Mouse (Mus musculus) embryonic facial prominence, embryonic 11.5 days (tissue): Measurements from ENCODE around the gene Vps51. TPM values are rescaled to one million over a fixed set of nuclear protein-coding genes. Genes with fewer than 3 reads are reported as not detected.

Experiments
- ATAC-seq: fragments of 200-750 bp; cut with Nextera tagmentation; replicated peaks from 2 replicates; pipeline ENCODE4 v1.8.0; 2017; ENCODE audit warnings: low read depth; ENCODE audit not compliant: insufficient number of reproducible peaks, low FRiP score, low TSS enrichment
- DNase-seq: peaks from one replicate; pipeline ENCODE4 v3.0.0-alpha.2; 2015; ENCODE audit warnings: low spot score
- H3K27ac ChIP-seq: fragments of 300-500 bp; sonication (generic); replicated peaks from 2 replicates; pipeline ENCODE4 v1.5.1; 2014; ENCODE audit warnings: mild to moderate bottlenecking, low read depth, low read length, control low read depth
- H3K27me3 ChIP-seq: fragments of 300-500 bp; sonication (generic); 2 replicates; pipeline ENCODE4 v1.6.1; 2014; ENCODE audit warnings: mild to moderate bottlenecking, low read length, moderate library complexity, mixed read lengths; ENCODE audit not compliant: control insufficient read depth, insufficient read depth
- H3K36me3 ChIP-seq: fragments of 300-500 bp; sonication (generic); replicated peaks from 2 replicates; pipeline ENCODE4 v1.6.1; 2014; ENCODE audit warnings: low read depth, mild to moderate bottlenecking, low read length, moderate library complexity, mixed read lengths; ENCODE audit not compliant: control insufficient read depth, insufficient read depth
- H3K4me1 ChIP-seq: fragments of 300-500 bp; sonication (generic); 2 replicates; pipeline ENCODE4 v1.6.1; 2014; ENCODE audit warnings: low read length, mixed read lengths; ENCODE audit not compliant: control insufficient read depth, insufficient read depth
- H3K4me2 ChIP-seq: fragments of 300-500 bp; sonication (generic); 2 replicates; pipeline ENCODE4 v1.6.1; 2014; ENCODE audit warnings: low read depth, mild to moderate bottlenecking, control low read depth, low read length, moderate library complexity
- H3K4me3 ChIP-seq: fragments of 300-500 bp; sonication (generic); 2 replicates; pipeline ENCODE4 v1.5.1; 2014; ENCODE audit warnings: low read depth, low read length, control low read depth
- H3K9ac ChIP-seq: fragments of 300-500 bp; sonication (generic); replicated peaks from 2 replicates; pipeline ENCODE4 v1.6.1; 2014; ENCODE audit warnings: mild to moderate bottlenecking, control low read depth, low read length
- H3K9me3 ChIP-seq: fragments of 300-500 bp; sonication (generic); replicated peaks from 2 replicates; pipeline ENCODE4 v1.6.1; 2016; ENCODE audit warnings: mild to moderate bottlenecking, low read length, inconsistent platforms, mixed read lengths; ENCODE audit not compliant: control insufficient read depth
- WGBS: fragments of 180-500 bp; shearing (Covaris S2); extraction: QIAGEN DNeasy Blood & Tissue Kit; methylation state at CpG from one replicate; pipeline ENCODE4 v1.1.7; 2014; 5-methylcytosine and 5-hydroxymethylcytosine counted together
- polyA plus RNA-seq: library from polyadenylated mRNA; unstranded; fragments of >200 nt; fragmentation: Nextera tagmentation; extraction: Ambion mirVana; gene quantifications from 2 replicates; pipeline ENCODE4 v1.2.1, GENCODE M21; 2014

The Vps51 gene
- polyA plus RNA-seq, 1 experiment from 2014 or later = 41.1 TPM

DNA sequence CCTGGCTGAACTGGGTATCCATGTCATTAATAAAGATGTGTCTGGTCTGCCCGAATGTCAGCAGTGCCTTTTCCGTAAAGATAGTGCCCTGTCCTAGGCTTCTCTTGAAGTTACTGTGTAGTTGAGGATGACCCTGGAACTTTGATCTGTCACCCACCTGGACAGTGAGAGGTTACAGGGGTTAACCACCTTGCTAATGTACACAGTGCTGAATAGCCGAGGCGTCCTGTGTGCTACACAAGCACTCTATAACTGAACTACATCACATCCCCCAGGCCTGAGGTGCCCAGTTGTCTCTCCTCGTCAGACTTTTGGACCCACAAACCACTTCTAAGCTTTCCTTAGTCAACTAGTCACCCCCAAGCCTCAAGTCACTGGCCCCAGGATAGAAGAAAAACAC, 14.6 kb downstream of the Vps51 start:
- Histone ChIP-seq H3K9ac (peak overlapping the region; percentile 92), H3K27me3 (no peaks in the 10 kb centered on the region), H3K9me3 (no peaks in the 10 kb centered on the region), H3K4me1 (peaks cover 8% of the 10 kb centered on the region), H3K36me3 (no peaks in the 10 kb centered on the region; the same call in 1 of the 2 replicates), H3K4me2 (peak overlapping the region; percentile 95), H3K27ac (no peak overlapping the region), H3K4me3 (peak overlapping the region; percentile 89)
- no peak for ATAC-seq
- 69% methylated on average over 5 of the region's 5 CpGs for WGBS
- no peak for DNase-seq

DNA sequence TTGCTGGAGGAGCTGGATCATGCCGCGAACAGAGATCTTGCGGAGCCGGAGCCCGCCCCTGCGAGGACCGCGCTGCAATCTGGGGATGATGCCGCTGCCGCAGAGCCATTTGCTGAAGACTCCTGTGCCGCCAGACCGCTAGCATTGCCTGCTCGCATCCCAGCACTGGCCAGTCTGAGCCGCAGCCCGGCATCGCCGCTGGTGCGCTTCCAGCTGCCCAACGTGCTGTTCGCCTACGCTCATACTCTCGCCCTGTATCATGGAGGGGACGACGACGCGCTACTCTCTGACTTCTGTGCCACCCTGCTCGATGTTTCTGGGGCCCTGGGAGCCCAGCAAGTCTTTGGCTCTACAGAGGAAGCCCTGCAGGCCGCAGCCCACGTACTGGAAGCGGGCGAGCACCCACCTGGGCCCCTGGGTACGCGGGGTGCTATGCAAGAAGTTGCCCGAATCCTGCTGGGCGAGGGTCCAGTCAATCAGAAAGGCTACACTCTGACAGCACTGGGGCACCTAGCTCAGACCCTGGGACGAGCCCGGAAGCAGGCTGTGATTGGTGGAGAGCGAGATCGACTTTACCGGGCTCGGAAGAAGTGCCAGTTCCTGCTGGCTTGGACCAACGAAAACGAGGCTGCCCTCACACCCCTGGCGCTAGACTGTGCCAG, 15.3 kb downstream of the Vps51 start:
- Histone ChIP-seq H3K4me2 (peak overlapping the region; percentile 95), H3K9me3 (no peaks in the 10 kb centered on the region), H3K4me3 (peak overlapping the region; percentile 89), H3K4me1 (peaks cover 7% of the 10 kb centered on the region), H3K9ac (peak overlapping the region; percentile 92), H3K27me3 (no peaks in the 10 kb centered on the region), H3K27ac (peak overlapping the region; percentile 93), H3K36me3 (no peaks in the 10 kb centered on the region; the same call in 1 of the 2 replicates)
- ATAC-seq (no peak), DNase-seq (peak; percentile 39)
- WGBS = 2% methylated on average over 44 of the region's 44 CpGs

DNA sequence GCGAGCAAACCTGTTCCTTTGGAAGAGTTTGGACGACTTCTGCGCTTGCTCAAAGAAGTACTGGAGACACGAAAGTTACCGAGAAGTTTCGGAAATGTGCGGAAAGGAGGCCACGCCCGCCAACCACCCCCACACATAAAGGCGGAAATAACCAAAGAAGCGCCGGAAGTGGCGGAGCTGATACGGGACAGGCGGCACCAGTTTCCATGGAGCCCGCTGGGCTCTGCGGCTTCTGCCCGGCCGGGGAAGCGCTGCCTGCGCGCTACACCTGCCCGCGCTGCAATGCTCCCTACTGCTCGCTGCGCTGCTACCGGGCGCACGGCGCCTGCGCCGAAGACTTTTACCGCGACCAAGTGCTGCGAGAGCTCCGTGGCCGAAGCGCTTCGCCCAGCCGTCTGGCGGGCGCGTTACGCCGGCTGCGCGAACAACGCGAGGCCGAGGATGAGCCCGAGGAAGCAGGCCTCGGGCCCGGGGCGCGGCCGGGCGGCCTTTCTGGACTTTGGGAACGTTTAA, 16.0 kb downstream of the Vps51 start, which contains the start of gene Znhit2:
Znhit2 (plus strand) TSS at position 172 of the 513 bp plus-strand sequence.
- Histone ChIP-seq H3K9ac (peak within 1 kb of the TSS; percentile 92), H3K36me3 (no peaks in the 10 kb centered on the region; the same call in 1 of the 2 replicates), H3K27ac (peak within 1 kb of the TSS; percentile 93), H3K4me3 (peak within 1 kb of the TSS; percentile 89), H3K9me3 (no peaks in the 10 kb centered on the region), H3K27me3 (no peaks in the 10 kb centered on the region), H3K4me2 (peak within 1 kb of the TSS; percentile 95), H3K4me1 (peaks cover 6% of the 10 kb centered on the region)
- DNase-seq (peak; percentile 97), ATAC-seq (peak; percentile 48)
- WGBS = under 1% methylated on average over 58 of the region's 58 CpGs

DNA sequence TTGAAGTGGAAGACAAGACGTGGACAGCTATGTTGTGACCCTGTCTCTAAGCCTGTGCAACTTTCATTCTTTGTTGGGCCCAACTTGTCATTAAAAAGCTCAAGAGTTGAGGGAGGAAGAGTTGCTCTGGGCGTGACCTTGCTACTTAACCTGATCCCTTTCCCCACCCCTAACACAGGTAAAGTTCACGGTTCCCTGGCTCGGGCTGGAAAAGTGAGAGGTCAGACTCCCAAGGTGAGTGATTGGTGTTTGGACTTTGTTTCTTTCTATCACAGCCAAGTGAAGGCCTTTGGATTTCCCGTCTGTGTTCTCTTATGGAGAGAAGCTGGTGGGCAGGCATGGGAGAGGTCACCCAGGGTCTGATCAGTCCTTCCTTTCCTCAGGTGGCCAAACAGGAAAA, 18.1 kb downstream of the Vps51 start:
- Histone ChIP-seq H3K4me3 (peak overlapping the region; percentile 86), H3K9me3 (no peaks in the 10 kb centered on the region), H3K27ac (no peak overlapping the region), H3K4me2 (peak overlapping the region; percentile 70), H3K4me1 (peaks cover 6% of the 10 kb centered on the region), H3K36me3 (no peaks in the 10 kb centered on the region; the same call in none of the 2 replicates), H3K27me3 (no peaks in the 10 kb centered on the region), H3K9ac (peak overlapping the region; percentile 87; the same call in 1 of the 2 replicates)
- no peak for ATAC-seq
- no peak for DNase-seq
- WGBS = 84% methylated on average over 5 of the region's 5 CpGs

- H3K27ac ChIP-seq = no peak overlapping the region
- H3K36me3 ChIP-seq = peaks cover 4% of the 10 kb centered on the region
- DNase-seq = no peak
- H3K9me3 ChIP-seq = no peaks in the 10 kb centered on the region
- H3K4me1 ChIP-seq = peaks cover 6% of the 10 kb centered on the region
- H3K27me3 ChIP-seq = no peaks in the 10 kb centered on the region
- ATAC-seq = no peak
- peak overlapping the region; percentile 86 for H3K4me3 ChIP-seq
- 38% methylated on average over 5 of the region's 5 CpGs for WGBS
- peak overlapping the region; percentile 70 for H3K4me2 ChIP-seq
- peak overlapping the region; percentile 87 for H3K9ac ChIP-seq
Measured at GRCm38 (mm10) chr19:6058513-6058912, 18.5 kb downstream of the Vps51 start.

DNA sequence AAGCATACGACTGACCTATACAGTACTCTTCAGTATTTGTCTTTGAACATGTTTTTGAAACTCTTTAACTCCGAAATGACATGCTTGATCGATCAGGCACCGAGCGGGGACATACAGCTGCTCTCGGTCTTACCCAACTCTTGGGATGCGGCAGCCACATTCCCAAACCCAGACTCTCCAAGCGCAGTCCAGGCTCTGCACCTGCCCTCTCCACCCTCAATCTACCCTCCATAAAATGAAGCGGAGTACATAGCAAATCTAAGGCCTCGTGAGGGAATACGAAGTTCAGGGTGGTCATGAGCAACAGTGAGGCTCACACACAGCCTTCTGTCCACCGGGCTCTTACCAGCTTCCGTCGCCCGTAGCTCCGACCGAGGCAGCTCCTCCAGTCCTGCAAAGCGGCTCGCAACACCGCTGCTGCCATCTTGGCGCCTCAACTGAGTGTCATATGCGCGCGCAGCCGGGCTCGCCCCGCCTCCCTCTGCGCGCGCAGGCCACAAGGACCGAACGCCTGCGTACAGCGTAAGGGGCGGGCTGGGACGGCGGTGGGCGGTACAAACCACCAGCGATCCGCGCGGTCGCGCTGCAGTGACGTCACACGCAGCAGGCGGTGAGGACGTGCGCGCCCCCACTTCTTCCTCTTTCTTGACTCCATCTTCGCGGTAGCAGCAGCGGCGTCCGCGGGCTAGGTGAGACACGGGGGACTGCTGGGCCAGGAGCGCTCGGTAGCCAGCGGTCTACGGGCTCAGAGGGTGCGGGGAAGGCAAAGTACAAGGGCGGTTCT, 19.5 kb downstream of the Vps51 start, which contains the start of the genes Mrpl49 and Fau:
Mrpl49 (minus strand) TSS at position 473 of the 784 bp plus-strand sequence.
Fau (plus strand) TSS at position 532 of the 784 bp plus-strand sequence.
- H3K4me2 ChIP-seq = peak within 1 kb of the TSS; percentile 70
- peaks cover 5% of the 10 kb centered on the region for H3K36me3 ChIP-seq
- H3K27me3 ChIP-seq = no peaks in the 10 kb centered on the region
- WGBS = under 1% methylated on average over 61 of the region's 63 CpGs
- no peaks in the 10 kb centered on the region for H3K9me3 ChIP-seq
- DNase-seq = peak; percentile 98
- H3K4me3 ChIP-seq = peak within 1 kb of the TSS; percentile 86
- peak; percentile 77 for ATAC-seq
- H3K27ac ChIP-seq = peak within 1 kb of the TSS; percentile 48; the same call in 1 of the 2 replicates
- peaks cover 4% of the 10 kb centered on the region for H3K4me1 ChIP-seq
- peak within 1 kb of the TSS; percentile 87 for H3K9ac ChIP-seq

- no peaks in the 10 kb centered on the region for H3K27me3 ChIP-seq
- H3K4me2 ChIP-seq = peak overlapping the region; percentile 64
- WGBS = 62% methylated on average over 4 of the region's 4 CpGs
- H3K36me3 ChIP-seq = peaks cover 5% of the 10 kb centered on the region
- peak overlapping the region; percentile 86 for H3K4me3 ChIP-seq
- ATAC-seq (no peak), DNase-seq (no peak)
- peak overlapping the region; percentile 60 for H3K9ac ChIP-seq
- no peaks in the 10 kb centered on the region for H3K4me1 ChIP-seq
- no peak overlapping the region for H3K27ac ChIP-seq
- no peaks in the 10 kb centered on the region for H3K9me3 ChIP-seq
Measured at GRCm38 (mm10) chr19:6056696-6057095, 20.3 kb downstream of the Vps51 start.
